Mouse (Mus musculus) brain, embryonic 14.5 days (tissue): ENCODE measurements at regions not wholly inside any gene's neighbourhood (a gene's known extent, or its start where the extent isn't known, plus 50 kb on each side); places are given as distances from the start of the nearest gene placed in this dataset.
A peak's percentile ranks its signal among the peaks of the same experiment; 100 is the strongest.
"Not testable (repeated sequence)": the region's sequence is repeated elsewhere in the genome, so short reads cannot be mapped to it uniquely, and the experiment has no call there.

Source experiments
- DNase-seq: peaks from one replicate; pipeline ENCODE4 v3.0.0-alpha.2; 2011; ENCODE audit warnings: low read depth
- CTCF ChIP-seq: fragments of 200-500 bp; IDR thresholded peaks from 2 replicates; pipeline ENCODE4 v1.5.1; 2012; ENCODE audit warnings: inconsistent platforms, mild to moderate bottlenecking, moderate library complexity, borderline replicate concordance; ENCODE audit not compliant: insufficient read depth, insufficient read length; ENCODE audit errors: extremely low read depth
- POLR2A ChIP-seq: fragments of 200-500 bp; IDR thresholded peaks from 2 replicates; pipeline ENCODE4 v1.6.1; 2012; ENCODE audit warnings: mild to moderate bottlenecking, inconsistent platforms, borderline replicate concordance; ENCODE audit not compliant: poor library complexity, insufficient read depth, insufficient read length, severe bottlenecking; ENCODE audit errors: extremely low read depth

DNA sequence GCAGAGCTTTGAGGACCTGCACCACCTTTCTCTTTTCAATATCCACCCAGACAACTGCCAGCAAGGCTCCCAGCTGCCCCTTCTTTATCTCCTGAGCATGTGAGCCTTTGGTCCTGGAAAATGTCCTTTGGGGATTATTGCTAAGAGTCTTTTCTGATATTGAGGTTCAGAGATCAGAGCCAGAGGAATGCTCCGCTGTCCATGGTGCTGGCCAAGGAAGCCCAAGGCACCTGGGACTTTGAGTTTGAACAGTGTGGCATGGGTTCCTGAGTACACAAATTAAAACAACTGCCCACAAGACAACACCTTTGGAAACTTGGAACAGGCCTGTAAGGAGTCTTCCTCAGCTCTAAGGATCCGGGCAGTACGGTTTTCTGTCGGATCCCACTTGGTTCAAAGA is 52.6 kb upstream of the Slc28a3 start:
- TF ChIP-seq CTCF (no peak), POLR2A (no peak)
- DNase-seq, result no peak

DNA sequence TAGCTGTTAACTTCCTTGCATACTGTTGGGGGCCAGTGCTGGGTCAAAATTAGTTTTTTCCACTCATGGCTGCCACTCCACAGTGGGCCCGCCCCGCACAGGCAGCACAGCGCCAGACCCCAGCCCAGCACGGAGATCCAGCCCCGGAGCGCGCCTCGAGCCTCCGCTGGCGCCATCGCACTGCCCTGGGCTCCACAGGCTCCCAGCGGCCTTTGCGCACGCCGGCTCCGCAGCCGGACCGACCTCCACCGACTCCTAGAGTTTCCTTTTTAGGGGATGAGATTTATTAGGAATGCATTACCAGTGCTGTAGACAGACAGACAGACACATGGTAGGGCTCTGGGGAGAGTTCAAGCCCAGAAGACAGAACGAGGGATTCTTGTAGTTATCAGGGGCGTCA is 58.0 kb upstream of the Slc28a3 start:
- DNase-seq, result no peak
- TF ChIP-seq CTCF, result no peak

DNA sequence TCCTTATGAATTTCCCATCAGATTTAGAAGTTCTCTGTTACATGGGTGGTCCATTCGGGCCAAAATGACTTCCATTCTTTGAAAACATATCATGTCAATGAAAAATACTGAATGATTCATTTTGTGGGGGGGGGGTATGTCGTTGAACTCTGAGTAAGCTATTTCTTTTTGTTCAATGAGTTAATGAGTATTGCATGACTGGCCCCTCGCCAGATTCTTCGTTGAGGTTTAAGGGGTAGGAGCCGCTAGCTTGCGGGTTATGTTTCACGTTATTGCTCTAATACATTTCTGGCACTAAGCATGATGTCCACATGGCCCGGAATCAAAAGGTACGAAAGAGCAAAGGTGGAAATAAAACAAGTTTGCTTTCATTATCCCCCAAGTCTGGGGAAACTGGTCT is 59.5 kb upstream of the Slc28a3 start:
- TF ChIP-seq POLR2A (no peak), CTCF (no peak)
- DNase-seq, result peak; percentile 28

DNA sequence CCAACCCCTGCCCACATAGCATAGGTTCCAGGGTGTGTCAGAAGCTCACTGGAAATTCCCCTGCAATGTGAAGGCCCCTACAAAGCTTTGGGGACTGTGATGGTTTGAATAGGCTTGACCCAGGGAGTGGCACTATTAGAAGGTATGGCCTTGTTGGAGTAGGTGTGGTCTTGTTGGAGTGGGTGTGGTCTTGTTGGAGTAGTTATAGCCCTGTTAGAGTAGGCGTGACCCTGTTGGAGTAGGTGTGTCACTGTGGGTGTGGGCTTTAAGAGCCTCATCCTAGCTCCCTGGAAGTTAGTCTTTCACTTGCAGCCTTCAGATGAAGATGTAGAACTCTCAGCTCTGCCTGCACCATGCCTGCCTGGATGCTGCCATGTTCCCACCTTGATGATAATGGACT is 64.9 kb upstream of the Slc28a3 start:
- not testable (repeated sequence) for DNase-seq

DNA sequence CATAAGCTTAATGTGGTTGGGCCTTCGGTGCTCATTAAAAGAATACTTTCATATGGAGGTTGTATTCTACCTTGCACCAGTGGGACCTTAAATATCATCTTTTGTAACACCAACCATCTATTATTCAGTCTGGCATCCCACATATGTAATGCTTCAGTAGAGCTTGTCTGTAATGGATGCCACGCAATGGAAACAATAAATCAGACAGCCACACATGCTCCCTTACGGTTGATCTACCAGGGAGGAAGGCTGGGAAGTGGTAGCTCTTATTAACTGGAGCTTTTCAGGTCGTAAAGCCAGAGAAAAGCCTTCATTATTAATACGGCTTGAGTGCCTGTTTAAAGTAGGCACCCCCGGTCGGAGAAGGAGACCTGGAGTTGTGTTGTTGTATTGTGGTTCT is 66.8 kb upstream of the Slc28a3 start:
- DNase-seq, result no peak
- TF ChIP-seq POLR2A, result no peak
- no peak for TF ChIP-seq CTCF

DNA sequence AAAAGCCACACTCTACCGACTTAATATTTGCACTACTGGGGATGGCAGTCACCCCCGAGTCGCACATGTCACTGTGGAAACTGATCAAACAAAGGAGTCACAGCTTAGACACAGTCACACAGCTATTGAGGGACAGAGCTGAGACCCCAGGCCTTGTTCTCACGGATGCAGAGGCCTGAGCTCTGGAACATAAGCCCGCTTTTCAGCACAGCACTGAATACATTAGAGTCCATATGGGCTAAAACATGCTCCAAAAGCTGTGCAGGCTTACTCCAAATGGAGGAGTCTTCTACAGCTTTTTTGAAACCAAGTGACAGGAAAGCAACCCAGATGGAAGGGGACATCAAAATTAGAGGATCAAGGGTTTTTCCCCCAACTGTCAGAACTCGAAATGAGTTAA is 69.0 kb upstream of the Slc28a3 start:
- DNase-seq, result peak; percentile 47
- TF ChIP-seq CTCF, result no peak
- no peak for TF ChIP-seq POLR2A

DNA sequence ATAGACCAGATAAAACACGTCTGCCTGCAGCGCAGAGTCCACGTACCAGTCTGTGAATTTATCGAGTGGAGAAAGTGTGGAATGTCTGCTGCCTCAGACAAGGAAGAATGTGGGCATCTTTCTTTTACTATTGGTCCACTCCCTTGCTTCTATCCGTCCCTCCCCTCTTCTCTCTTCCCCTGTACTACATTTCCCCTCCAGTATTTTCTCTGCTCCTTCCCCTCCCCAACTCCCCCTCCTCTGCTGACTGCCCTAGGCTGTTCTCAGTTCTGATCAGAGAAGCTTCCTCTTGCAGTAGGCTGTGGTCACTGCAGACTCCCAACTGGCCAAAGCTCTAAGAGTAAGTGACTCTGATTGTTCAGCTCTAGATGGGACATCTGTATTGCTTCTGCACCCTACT is 76.1 kb upstream of the Slc28a3 start:
- no peak for TF ChIP-seq CTCF
- TF ChIP-seq POLR2A, result no peak
- no peak for DNase-seq

DNA sequence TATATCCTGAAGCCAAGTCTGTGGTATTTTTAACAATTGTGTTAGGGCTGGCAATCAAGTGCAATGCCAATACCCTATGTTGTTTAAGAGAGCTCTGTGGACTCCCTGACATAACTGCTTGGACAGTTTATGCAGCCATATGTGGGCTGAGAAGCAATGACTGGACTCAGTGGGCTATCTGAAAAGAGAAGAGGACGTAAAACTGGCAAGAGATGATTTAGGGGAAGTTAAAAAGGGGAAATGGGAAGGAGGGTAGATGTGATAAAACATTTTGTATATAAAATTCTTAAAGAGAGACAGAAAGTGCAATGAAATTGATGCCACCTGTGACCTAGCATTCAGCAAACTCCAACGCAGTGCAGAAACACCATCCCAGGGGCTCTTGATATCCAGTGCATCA is 76.9 kb upstream of the Slc28a3 start:
- no peak for DNase-seq
- TF ChIP-seq POLR2A, result no peak
- no peak for TF ChIP-seq CTCF

DNA sequence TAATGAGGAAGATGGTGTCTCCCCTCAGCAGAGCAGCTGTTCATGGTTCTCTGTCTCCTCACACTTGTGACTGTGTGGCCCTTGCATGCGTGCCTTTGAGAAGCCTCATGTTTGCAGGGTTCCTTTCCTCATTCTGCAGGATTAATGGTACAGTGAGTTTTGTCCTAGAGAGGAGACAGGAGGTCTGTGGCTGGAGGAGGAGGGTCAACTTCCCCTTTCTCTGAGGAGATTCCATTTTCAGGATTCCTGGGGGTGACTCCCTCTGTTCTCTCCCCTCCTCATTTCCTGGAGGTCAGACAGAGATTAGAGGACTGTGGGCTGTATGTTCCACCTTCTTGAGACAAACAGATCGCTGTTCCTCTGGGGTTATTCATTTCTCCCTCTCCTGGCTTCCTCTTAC is 77.6 kb upstream of the Slc28a3 start:
- no peak for TF ChIP-seq POLR2A
- no peak for TF ChIP-seq CTCF
- DNase-seq, result no peak

DNA sequence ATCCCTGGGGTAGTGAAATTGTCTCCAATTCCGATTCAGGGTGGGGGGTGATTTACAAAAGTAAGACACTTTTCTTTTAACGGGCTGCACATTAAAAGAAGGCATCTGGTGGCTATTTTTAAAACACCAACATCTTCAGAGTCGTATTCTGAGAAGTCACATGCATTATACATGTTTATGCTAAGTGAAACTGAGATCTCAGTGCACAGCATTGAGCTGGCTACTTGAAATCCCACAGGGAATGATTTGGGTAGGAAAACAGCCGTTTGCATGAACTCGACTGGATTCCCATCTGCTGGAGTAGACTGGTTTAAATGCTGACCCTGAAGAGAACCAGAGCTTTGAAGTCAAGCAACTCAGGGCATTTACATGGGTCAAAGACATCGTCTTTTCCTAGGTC is 84.0 kb upstream of the Slc28a3 start:
- TF ChIP-seq POLR2A (no peak), CTCF (no peak)
- peak; percentile 61 for DNase-seq

DNA sequence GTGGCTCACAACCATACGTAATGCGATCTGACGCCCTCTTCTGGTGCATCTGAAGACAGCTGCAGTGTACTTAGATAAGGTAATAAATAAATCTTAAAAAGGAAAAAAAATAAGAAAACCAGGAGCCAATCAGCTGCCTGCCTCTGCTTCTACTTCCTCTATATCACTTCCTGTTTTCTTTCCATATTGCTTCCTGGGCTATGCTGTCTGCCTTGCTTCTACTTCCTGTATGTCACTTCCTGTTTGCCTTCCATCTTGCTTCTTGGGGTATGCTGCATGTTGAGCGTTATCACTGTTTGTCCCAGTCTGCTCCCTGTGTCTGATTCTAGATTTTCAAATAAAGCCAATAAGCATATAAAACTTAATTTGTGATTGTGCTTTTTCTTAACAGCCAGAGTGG is 85.3 kb upstream of the Slc28a3 start:
- TF ChIP-seq CTCF (no peak), POLR2A (no peak)
- no peak for DNase-seq

DNA sequence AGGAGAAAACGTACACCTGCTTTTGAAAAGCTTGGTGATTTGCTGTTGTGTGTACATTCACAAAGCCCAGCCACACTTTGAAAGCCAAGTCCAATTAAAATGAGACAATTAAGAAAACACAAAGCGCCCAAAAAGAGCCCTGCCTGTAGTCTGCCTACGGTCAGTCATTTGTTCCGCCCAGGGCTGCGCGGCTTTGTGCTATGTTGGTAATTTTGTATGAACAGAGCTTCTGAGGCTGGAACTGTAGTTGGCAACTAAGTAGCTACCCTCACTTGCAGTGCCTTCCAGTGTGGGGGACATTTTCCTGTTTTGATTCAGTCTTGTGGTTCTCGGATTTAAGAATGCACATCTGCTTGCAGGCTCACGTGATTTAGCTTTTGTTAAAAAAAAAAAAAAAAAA is 89.3 kb upstream of the Slc28a3 start:
- no peak for TF ChIP-seq CTCF
- TF ChIP-seq POLR2A, result no peak
- peak; percentile 92 for DNase-seq

DNA sequence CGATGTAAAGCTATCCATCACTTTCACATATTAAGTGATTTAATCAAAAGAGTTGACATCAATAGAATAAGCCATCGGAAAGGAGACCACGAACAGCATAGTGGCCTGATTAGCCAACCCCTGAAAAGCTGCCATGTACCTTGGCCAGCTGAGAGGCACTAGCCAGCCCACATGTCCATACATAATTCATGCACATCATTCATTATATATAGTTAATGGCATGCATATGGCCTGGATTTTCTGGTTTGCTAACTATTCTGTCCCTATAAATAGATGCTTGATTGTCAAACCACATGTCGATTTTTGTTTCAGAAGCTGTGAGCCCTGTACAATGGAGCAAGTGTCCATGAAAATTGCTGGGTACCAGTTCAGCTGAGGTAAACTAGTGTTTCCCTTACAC is 93.5 kb upstream of the Slc28a3 start:
- DNase-seq, result peak; percentile 70
- no peak for TF ChIP-seq POLR2A
- TF ChIP-seq CTCF, result no peak

DNA sequence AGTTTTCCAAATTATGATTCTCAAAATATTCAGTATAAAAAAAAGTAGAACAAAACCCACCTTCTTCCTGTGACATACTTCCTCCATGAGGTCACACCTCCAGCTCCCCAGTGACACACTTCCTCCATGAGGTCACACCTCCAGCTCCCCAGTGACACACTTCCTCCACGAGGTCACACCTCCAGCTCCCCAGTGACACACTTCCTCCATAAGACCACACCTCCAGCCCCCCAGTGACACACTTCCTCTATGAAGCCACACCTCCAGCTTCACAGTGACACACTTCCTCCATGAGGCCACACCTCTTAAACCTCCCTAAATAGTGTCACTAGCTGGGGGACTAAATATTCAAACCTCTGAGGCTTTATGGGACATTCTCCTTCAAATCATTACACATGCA is 89.8 kb upstream of the Ntrk2 start:
- TF ChIP-seq POLR2A (no peak), CTCF (no peak)
- DNase-seq, result no peak

DNA sequence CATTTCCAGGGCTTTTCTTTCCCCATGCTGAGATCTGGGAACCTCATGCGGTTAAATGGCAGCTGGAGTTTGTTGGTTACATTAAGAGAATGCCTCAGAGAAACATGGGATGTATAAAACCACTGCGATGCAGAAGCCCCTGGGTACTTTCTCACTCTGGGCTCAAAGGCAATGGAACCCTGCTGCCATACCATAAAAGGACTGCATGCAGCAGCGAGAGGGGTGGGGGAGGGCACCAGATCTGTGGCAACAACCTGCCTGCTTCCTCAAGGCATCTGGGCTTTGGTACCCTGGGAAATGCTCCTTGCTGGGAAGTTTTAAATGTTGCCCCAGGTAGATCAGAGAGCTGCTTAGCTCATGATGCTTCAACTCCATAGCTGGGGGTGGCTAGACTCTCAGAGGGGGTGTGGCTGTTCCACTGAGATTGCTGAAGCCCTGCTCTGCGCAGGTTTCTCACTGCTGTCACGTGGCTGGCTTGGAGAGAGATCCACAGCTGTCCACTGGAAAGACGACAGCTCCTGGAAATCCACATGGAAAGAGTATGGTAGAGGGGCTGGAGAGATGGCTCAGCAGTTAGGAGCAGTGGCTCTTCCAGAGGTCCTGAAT is 75.8 kb upstream of the Ntrk2 start:
- TF ChIP-seq POLR2A (no peak), CTCF (no peak)
- DNase-seq, result peak; percentile 51
